Mouse (Mus musculus): Measurements from ENCODE around the gene Stn1. TPM values are rescaled to one million over a fixed set of nuclear protein-coding genes. Genes with fewer than 3 reads are reported as not detected.
A peak's percentile ranks its signal among the peaks of the same experiment; 100 is the strongest.
"Not testable (repeated sequence)": the region's sequence is repeated elsewhere in the genome, so short reads cannot be mapped to it uniquely, and the experiment has no call there.

Stn1 gene
- polyA plus RNA-seq (2015; fragmentation: Nextera tagmentation; extraction: Ambion mirVana): 47.1 and 51.0 TPM in 2 replicates

- peak within 1 kb of the TSS; percentile 63 for H3K4me2 ChIP-seq
- 2% methylated on average over 10 of the region's 10 CpGs for WGBS
- H3K4me3 ChIP-seq (replicated peaks): peak within 1 kb of the TSS; percentile 58
- H3K27me3 ChIP-seq: no peaks in the 10 kb centered on the region
- H3K27ac ChIP-seq: peak within 1 kb of the TSS; percentile 92
- H3K9me3 ChIP-seq (replicated peaks): no peaks in the 10 kb centered on the region
- H3K36me3 ChIP-seq: peaks cover 16% of the 10 kb centered on the region
- ATAC-seq (replicated peaks; ENCODE audit: low FRiP score): peak; percentile 19
- H3K9ac ChIP-seq: peak within 1 kb of the TSS; percentile 49
- peaks cover 35% of the 10 kb centered on the region for H3K4me1 ChIP-seq
Measured at GRCm38 (mm10) chr19:47537300-47537792, at the start of gene Stn1. TSS of gene Stn1 (minus strand) at chr19:47537507.

DNA sequence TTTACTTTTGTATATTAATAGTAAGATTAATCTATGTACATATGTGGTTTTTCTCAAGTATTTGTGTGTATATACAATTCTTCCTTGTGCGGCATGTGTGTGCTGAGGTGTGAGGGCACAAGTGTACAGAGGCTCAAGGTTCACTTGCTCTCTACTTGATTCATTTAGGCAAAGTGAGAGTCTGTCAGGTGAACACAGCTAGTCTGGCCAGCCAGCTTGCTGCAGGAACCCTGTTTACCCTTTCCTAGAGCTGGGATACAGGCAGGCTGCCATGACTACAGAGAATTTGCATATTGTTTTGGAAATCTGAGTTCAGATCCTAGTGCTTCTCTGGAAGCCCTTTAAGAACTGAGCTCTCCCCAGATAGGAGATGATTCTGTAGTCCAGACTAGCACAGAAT is 49.7 kb upstream of the Stn1 start:
- Histone ChIP-seq H3K9me3 (replicated peaks) (no peaks in the 10 kb centered on the region), H3K4me1 (peaks cover 28% of the 10 kb centered on the region), H3K27me3 (no peaks in the 10 kb centered on the region)

DNA sequence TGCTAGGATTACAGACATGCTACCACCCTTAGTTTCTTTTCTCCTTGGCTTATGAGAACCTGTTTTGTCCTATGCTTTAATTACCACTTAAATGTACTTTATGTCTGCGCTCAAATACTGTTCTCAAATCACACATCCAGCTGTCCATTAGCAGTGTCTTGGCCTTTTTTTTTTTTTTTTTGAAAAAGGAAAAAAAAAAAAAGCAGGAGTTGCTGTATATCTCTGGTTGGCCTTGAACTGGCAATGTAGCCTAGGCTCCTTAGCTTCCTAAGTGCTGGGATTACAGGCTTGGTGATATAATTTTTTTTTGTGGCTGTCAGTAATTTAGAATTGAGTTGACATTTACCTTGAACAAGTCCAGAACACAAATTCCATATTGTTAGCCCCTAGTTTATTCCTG is 48.5 kb upstream of the Stn1 start:
- Histone ChIP-seq H3K9me3 (replicated peaks) (no peaks in the 10 kb centered on the region), H3K4me1 (peaks cover 38% of the 10 kb centered on the region), H3K27ac (no peak overlapping the region), H3K9ac (no peak overlapping the region), H3K4me3 (replicated peaks) (no peak overlapping the region), H3K4me2 (no peak overlapping the region), H3K36me3 (no peaks in the 10 kb centered on the region), H3K27me3 (no peaks in the 10 kb centered on the region)
- 81% methylated on average over 1 of the region's 1 CpGs for WGBS
- no peak for ATAC-seq (replicated peaks; ENCODE audit: low FRiP score)

More for the DNA sequence above, 49.7 kb upstream of the Stn1 start:
- Histone ChIP-seq H3K4me3 (replicated peaks) (no peak overlapping the region), H3K4me2 (no peak overlapping the region), H3K9ac (no peak overlapping the region), H3K27ac (no peak overlapping the region), H3K36me3 (no peaks in the 10 kb centered on the region)
- no peak for ATAC-seq (replicated peaks; ENCODE audit: low FRiP score)
- WGBS: 76% methylated on average over 1 of the region's 1 CpGs

DNA sequence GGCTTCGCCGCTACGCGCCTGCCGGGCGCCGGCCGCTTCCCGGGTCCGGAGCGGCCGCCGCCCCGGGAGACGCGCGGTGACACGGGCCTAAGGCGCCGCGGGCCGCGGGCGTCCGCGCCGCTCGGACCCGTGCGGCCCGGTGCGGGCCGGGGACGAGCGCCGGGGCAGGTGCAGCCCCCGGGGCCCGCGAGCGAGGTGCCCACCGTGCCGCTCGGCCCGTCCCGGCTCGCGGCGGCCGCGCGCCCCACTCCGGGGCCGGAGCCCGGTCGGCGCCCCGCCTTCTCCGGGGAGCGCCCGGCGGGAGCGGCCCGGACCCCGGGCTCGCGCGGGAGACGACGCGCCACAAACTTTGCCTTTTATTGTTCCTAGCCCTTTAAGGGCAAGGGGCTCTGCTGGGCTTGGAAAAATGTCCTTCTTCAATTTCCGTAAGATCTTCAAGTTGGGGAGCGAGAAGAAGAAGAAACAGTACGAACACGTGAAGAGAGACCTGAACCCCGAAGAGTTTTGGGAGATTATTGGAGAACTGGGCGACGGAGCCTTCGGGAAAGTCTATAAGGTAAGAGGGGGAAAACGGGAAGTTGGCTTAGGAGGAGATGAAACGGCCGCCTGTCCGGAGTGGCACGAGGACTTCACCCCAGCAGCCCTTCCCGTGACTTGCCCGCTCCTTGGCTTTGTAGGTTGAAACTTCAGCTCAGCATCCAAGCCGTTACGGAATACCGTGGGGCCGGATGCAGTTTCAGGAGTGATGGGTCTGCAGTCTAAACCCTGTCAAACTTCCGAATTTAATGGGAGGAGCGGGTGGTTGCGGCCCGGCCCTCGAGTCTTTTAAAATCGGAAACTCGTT is 42.7 kb upstream of the Stn1 start:
- Histone ChIP-seq H3K27ac (peak overlapping the region; percentile 99), H3K4me1 (peaks cover 25% of the 10 kb centered on the region), H3K9ac (peak overlapping the region; percentile 93), H3K27me3 (no peaks in the 10 kb centered on the region), H3K9me3 (replicated peaks) (no peaks in the 10 kb centered on the region), H3K4me2 (peak overlapping the region; percentile 75), H3K4me3 (replicated peaks) (peak overlapping the region; percentile 86), H3K36me3 (no peaks in the 10 kb centered on the region)
- under 1% methylated on average over 95 of the region's 96 CpGs for WGBS
- peak; percentile 79 for ATAC-seq (replicated peaks; ENCODE audit: low FRiP score)

- Histone ChIP-seq H3K4me2 (peak within 1 kb of the TSS; percentile 75), H3K36me3 (no peaks in the 10 kb centered on the region), H3K27me3 (no peaks in the 10 kb centered on the region), H3K4me3 (replicated peaks) (peak within 1 kb of the TSS; percentile 86), H3K4me1 (peaks cover 25% of the 10 kb centered on the region), H3K27ac (peak within 1 kb of the TSS; percentile 99), H3K9ac (peak within 1 kb of the TSS; percentile 93), H3K9me3 (replicated peaks) (no peaks in the 10 kb centered on the region)
- peak; percentile 91 for ATAC-seq (replicated peaks; ENCODE audit: low FRiP score)
- WGBS: under 1% methylated on average over 67 of the region's 83 CpGs
Measured at GRCm38 (mm10) chr19:47579225-47579787, 42.0 kb upstream of the Stn1 start, which contains the start of gene Slk. TSS of gene Slk (plus strand) at chr19:47579678.

- H3K36me3 ChIP-seq: no peaks in the 10 kb centered on the region
- whole genome bisulfite sequencing: 7% methylated on average over 13 of the region's 13 CpGs
- peak; percentile 24; the same call in 1 of the 2 replicates for ATAC-seq (replicated peaks; ENCODE audit: low FRiP score)
- no peaks in the 10 kb centered on the region for H3K9me3 ChIP-seq (replicated peaks)
- H3K4me2 ChIP-seq: peak overlapping the region; percentile 75
- H3K4me1 ChIP-seq: peaks cover 25% of the 10 kb centered on the region
- H3K4me3 ChIP-seq (replicated peaks): peak overlapping the region; percentile 86
- H3K27me3 ChIP-seq: no peaks in the 10 kb centered on the region
- H3K9ac ChIP-seq: peak overlapping the region; percentile 93
- peak overlapping the region; percentile 99 for H3K27ac ChIP-seq
Measured at GRCm38 (mm10) chr19:47578581-47579224, 41.4 kb upstream of the Stn1 start.

DNA sequence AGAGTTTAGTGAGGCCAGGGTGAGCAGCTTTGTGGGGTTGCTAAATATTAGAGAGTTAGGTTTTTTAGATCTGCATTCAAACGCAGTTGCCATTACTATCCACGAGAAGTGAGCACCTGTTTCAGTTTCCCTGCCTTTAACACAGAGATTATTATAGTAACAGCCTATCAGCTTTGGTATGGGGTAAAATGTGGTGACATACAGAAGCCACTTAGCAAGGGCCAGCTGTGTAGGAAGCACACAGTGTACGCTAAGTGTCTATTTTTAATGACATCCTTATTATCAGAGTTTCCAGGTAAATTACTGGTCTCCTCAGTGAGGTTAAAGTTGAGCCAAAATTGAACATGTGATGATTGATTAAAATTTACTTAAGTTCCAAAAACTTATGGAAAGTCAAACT is 36.4 kb upstream of the Stn1 start:
- no peak overlapping the region for H3K27ac ChIP-seq
- no peaks in the 10 kb centered on the region for H3K27me3 ChIP-seq
- H3K9me3 ChIP-seq (replicated peaks): no peaks in the 10 kb centered on the region
- WGBS: 86% methylated on average over 3 of the region's 3 CpGs
- no peak overlapping the region for H3K4me3 ChIP-seq (replicated peaks)
- H3K36me3 ChIP-seq: no peaks in the 10 kb centered on the region
- no peak overlapping the region for H3K4me2 ChIP-seq
- no peak overlapping the region for H3K9ac ChIP-seq
- H3K4me1 ChIP-seq: peaks cover 8% of the 10 kb centered on the region
- ATAC-seq (replicated peaks; ENCODE audit: low FRiP score): no peak

DNA sequence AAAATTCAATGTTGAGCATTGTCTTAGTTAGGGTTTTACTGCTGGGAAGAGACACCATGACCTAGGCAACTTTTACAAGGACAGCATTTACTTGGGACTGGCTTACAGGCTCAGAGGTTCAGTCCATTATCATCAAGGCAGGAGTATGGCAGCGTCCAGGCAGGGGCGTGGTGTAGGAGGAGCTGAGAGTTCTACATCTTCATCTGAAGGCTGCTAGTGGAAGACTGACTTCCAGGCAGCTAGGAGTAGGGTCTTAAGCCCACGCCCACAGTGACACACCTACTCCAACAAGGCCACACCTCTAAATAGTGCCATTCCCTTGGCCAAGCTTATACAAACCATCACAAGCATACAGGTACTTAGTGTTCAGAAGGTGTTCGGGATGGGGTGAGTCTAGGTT is 34.7 kb upstream of the Stn1 start:
- WGBS: 61% methylated on average over 4 of the region's 4 CpGs
- H3K4me1 ChIP-seq; H3K27ac ChIP-seq; ATAC-seq (replicated peaks; ENCODE audit: low FRiP score); H3K9ac ChIP-seq; H3K36me3 ChIP-seq; H3K27me3 ChIP-seq; H3K4me2 ChIP-seq; H3K9me3 ChIP-seq (replicated peaks); H3K4me3 ChIP-seq (replicated peaks): not testable (repeated sequence)

GRCm38 (mm10) chr19:47570042-47570441 is 32.7 kb upstream of the Stn1 start:
- no peaks in the 10 kb centered on the region for H3K36me3 ChIP-seq
- ATAC-seq (replicated peaks; ENCODE audit: low FRiP score): no peak
- WGBS: 85% methylated on average over 5 of the region's 5 CpGs
- no peaks in the 10 kb centered on the region for H3K9me3 ChIP-seq (replicated peaks)
- no peak overlapping the region for H3K27ac ChIP-seq
- H3K4me2 ChIP-seq: no peak overlapping the region
- peaks cover 6% of the 10 kb centered on the region; the same call in 1 of the 2 replicates for H3K4me1 ChIP-seq
- H3K4me3 ChIP-seq (replicated peaks): no peak overlapping the region
- no peak overlapping the region for H3K9ac ChIP-seq
- H3K27me3 ChIP-seq: no peaks in the 10 kb centered on the region

DNA sequence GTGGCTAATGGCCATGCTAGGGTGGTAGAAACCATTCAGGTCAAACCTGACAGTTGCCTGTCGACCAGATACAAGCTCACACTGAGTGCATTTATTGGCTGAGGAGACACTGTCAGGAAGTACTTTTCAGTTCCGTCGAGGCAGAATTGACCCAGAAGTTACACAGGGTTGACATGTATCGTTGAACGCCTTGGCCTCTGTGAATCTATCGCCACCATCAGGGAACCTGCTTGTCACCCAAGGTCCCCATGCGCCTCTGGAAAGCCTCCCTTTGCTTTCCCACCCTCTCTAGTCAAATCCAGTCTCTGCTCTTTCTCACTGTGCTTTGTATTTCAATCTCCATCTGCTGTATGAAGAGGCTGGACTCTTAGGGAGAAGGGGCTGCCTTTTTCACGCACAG is 28.7 kb upstream of the Stn1 start:
- H3K4me1 ChIP-seq: peaks cover 18% of the 10 kb centered on the region
- ATAC-seq (replicated peaks; ENCODE audit: low FRiP score): no peak
- H3K27me3 ChIP-seq: no peaks in the 10 kb centered on the region
- no peak overlapping the region for H3K4me2 ChIP-seq
- no peak overlapping the region for H3K4me3 ChIP-seq (replicated peaks)
- H3K36me3 ChIP-seq: no peaks in the 10 kb centered on the region
- no peak overlapping the region for H3K27ac ChIP-seq
- 80% methylated on average over 8 of the region's 8 CpGs for WGBS
- no peaks in the 10 kb centered on the region for H3K9me3 ChIP-seq (replicated peaks)
- no peak overlapping the region for H3K9ac ChIP-seq

- H3K27me3 ChIP-seq: no peaks in the 10 kb centered on the region
- H3K27ac ChIP-seq: no peak overlapping the region
- no peaks in the 10 kb centered on the region for H3K36me3 ChIP-seq
- H3K4me1 ChIP-seq: peaks cover 17% of the 10 kb centered on the region
- H3K4me2 ChIP-seq: no peak overlapping the region
- ATAC-seq (replicated peaks; ENCODE audit: low FRiP score): no peak
- no peaks in the 10 kb centered on the region for H3K9me3 ChIP-seq (replicated peaks)
- H3K4me3 ChIP-seq (replicated peaks): no peak overlapping the region
- WGBS: 48% methylated on average over 17 of the region's 17 CpGs
- no peak overlapping the region for H3K9ac ChIP-seq
Measured at GRCm38 (mm10) chr19:47565031-47565654, 27.8 kb upstream of the Stn1 start.
